Mouse (Mus musculus): ENCODE measurements at regions not wholly inside any gene's neighbourhood (a gene's known extent, or its start where the extent isn't known, plus 50 kb on each side); places are given as distances from the start of the nearest gene placed in this dataset.

- intact Hi-C loops (cut with DNase I): no loop called here
- DNase-seq (ENCODE audit: low spot score): no peak
Observed at GRCm38 (mm10) chr10:99451639-99452417, 188.8 kb downstream of the Dusp6 start.

- DNase-seq (ENCODE audit: low spot score): no peak
- intact Hi-C loops (cut with DNase I): loop anchor here (5.0 kb wide), 1 partner anchor 44 kb away; no protein-coding TSS in a partner anchor
Observed at GRCm38 (mm10) chr10:99456180-99456579, 193.1 kb downstream of the Dusp6 start.

GRCm38 (mm10) chr10:99458047-99458446, 195.0 kb downstream of the Dusp6 start:
- no peak for DNase-seq (ENCODE audit: low spot score)
- intact Hi-C loops (cut with DNase I): loop anchor here (5.0 kb wide), 1 partner anchor 46 kb away; no protein-coding TSS in a partner anchor

- intact Hi-C loops (cut with DNase I): loop anchor here (5.0 kb wide), 1 partner anchor 47 kb away; no protein-coding TSS in a partner anchor
- no peak for DNase-seq (ENCODE audit: low spot score)
Observed at GRCm38 (mm10) chr10:99459171-99459660, 196.2 kb downstream of the Dusp6 start.

- intact Hi-C loops (cut with DNase I): loop anchor here (2.0 to 10.0 kb wide), 5 partner anchors 48 to 293 kb away; no protein-coding TSS in a partner anchor
- DNase-seq (ENCODE audit: low spot score): peak; percentile 27
Observed at GRCm38 (mm10) chr10:99459823-99460361, 196.9 kb downstream of the Dusp6 start.

- peak; percentile 27 for DNase-seq (ENCODE audit: low spot score)
- intact Hi-C loops (cut with DNase I): loop anchor here (2.0 to 10.0 kb wide), 4 partner anchors 116 to 294 kb away; no protein-coding TSS in a partner anchor
Observed at GRCm38 (mm10) chr10:99460847-99461445, 197.9 kb downstream of the Dusp6 start.

GRCm38 (mm10) chr10:99461446-99461966, 198.5 kb downstream of the Dusp6 start:
- no peak for DNase-seq (ENCODE audit: low spot score)
- intact Hi-C loops (cut with DNase I): loop anchor here (2.0 to 10.0 kb wide), 4 partner anchors 116 to 294 kb away; no protein-coding TSS in a partner anchor

GRCm38 (mm10) chr10:99466695-99467094, 203.7 kb downstream of the Dusp6 start:
- no peak for DNase-seq (ENCODE audit: low spot score)
- intact Hi-C loops (cut with DNase I): loop anchor here (5.0 to 10.0 kb wide), 2 partner anchors 134 to 272 kb away; no protein-coding TSS in a partner anchor

GRCm38 (mm10) chr10:99467319-99467842, 204.3 kb downstream of the Dusp6 start:
- DNase-seq (ENCODE audit: low spot score): peak; percentile 10
- intact Hi-C loops (cut with DNase I): loop anchor here (5.0 to 10.0 kb wide), 2 partner anchors 135 to 273 kb away; no protein-coding TSS in a partner anchor

GRCm38 (mm10) chr10:99468971-99469370, 205.9 kb downstream of the Dusp6 start:
- DNase-seq (ENCODE audit: low spot score): no peak
- intact Hi-C loops (cut with DNase I): loop anchor here (5.0 to 10.0 kb wide), 2 partner anchors 137 to 274 kb away; no protein-coding TSS in a partner anchor

GRCm38 (mm10) chr10:99471832-99472497, 208.9 kb downstream of the Dusp6 start:
- no peak for DNase-seq (ENCODE audit: low spot score)
- intact Hi-C loops (cut with DNase I): no loop called here

GRCm38 (mm10) chr10:99472806-99473205, 209.8 kb downstream of the Dusp6 start:
- DNase-seq (ENCODE audit: low spot score): no peak
- intact Hi-C loops (cut with DNase I): no loop called here

- intact Hi-C loops (cut with DNase I): no loop called here
- DNase-seq (ENCODE audit: low spot score): no peak
Observed at GRCm38 (mm10) chr10:99473758-99474157, 210.7 kb downstream of the Dusp6 start.

GRCm38 (mm10) chr10:99474546-99474945, 211.5 kb downstream of the Dusp6 start:
- DNase-seq (ENCODE audit: low spot score): no peak
- intact Hi-C loops (cut with DNase I): no loop called here

GRCm38 (mm10) chr10:99476214-99476613, 213.2 kb downstream of the Dusp6 start:
- intact Hi-C loops (cut with DNase I): loop anchor here (5.0 kb wide), 1 partner anchor 46 kb away; no protein-coding TSS in a partner anchor
- no peak for DNase-seq (ENCODE audit: low spot score)

- DNase-seq (ENCODE audit: low spot score): no peak
- intact Hi-C loops (cut with DNase I): loop anchor here (5.0 kb wide), 1 partner anchor 46 kb away; no protein-coding TSS in a partner anchor
Observed at GRCm38 (mm10) chr10:99476776-99477175, 213.7 kb downstream of the Dusp6 start.

GRCm38 (mm10) chr10:99480573-99480972, 217.5 kb downstream of the Dusp6 start:
- no peak for DNase-seq (ENCODE audit: low spot score)
- intact Hi-C loops (cut with DNase I): no loop called here

- DNase-seq (ENCODE audit: low spot score): no peak
- intact Hi-C loops (cut with DNase I): no loop called here
Observed at GRCm38 (mm10) chr10:99482009-99482408, 219.0 kb downstream of the Dusp6 start.
